Mouse (Mus musculus): ENCODE data around the gene H2-Ob. TPM values are rescaled to one million over a fixed set of nuclear protein-coding genes. Genes with fewer than 3 reads are reported as not detected.

Gene H2-Ob
- total and polyA plus RNA-seq, 3 experiments, result 13.7 to 31.9 (median 19.9) TPM

DNA sequence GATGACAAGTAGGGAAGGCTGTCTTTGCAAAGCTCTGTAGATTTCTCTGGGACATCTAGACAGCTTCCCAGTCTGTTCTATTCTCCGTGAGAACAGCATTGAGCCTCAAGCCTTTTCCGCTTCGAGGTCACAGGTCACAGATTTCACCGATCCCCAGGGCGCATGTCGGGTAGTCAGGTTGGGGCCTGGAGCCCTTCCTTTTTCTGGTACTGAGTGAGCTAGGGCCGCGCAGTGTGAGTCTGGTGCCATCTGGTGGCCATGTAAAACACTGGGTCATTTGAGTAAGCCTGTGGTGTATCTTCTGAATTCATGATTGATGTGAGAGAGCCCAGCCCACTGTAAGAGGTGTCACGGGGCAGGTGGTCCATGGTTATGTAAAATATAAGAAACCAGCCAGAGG, 3.8 kb upstream of the H2-Ob start:
- Histone ChIP-seq H3K4me2 (ENCODE audit: insufficient read depth, low read depth, poor library complexity, severe bottlenecking) (peak overlapping the region; percentile 65), H3K4me3 (replicated peaks in 1 of 3; ENCODE audit: low read depth in 2 of 3, low read length in 2 of 3, poor library complexity in 1 of 3) (peak overlapping the region in 1 of 3 experiments; percentile 36), H3K79me2 (replicated peaks; ENCODE audit: control insufficient read depth, extremely low read depth, insufficient read depth, poor library complexity, severe bottlenecking) (no peaks in the 10 kb centered on the region), H3K27me3 (replicated peaks) (no peaks in the 10 kb centered on the region), H3K9ac (ENCODE audit: insufficient read depth, low read depth) (peak overlapping the region; percentile 58), H3K36me3 (replicated peaks in 1 of 2; ENCODE audit: control insufficient read depth in 1 of 2, insufficient read depth in 1 of 2, low read length in 1 of 2) (no peaks in the 10 kb centered on the region), H3K4me1 (ENCODE audit: control insufficient read depth in 1 of 2, insufficient read depth in 2 of 2) (peaks cover 0 to 27% of the 10 kb centered on the region in 2 experiments; a peak in 2 of 4 replicates), H3K9me3 (replicated peaks; ENCODE audit: low read length) (no peaks in the 10 kb centered on the region), H3K27ac (ENCODE audit: insufficient read depth, low read depth) (no peak overlapping the region)
- DNase-seq (ENCODE audit: extremely low read depth), result peak; percentile 98
- TF ChIP-seq TBP (conservative IDR thresholded peaks at IDR 0.05; ENCODE audit: low read depth, low read length) (peak; percentile 60; the same call in 1 of the 2 replicates), IRF4 (IDR thresholded peaks at IDR 0.05; ENCODE audit: low read depth, low read length) (peak; percentile 67), ETS1 (conservative IDR thresholded peaks at IDR 0.05; ENCODE audit: low read depth, low read length) (peak; percentile 21; the same call in 1 of the 2 replicates), GABPA (IDR thresholded peaks at IDR 0.05; ENCODE audit: insufficient replicate concordance, low read depth, low read length) (no peak), ZC3H11A (IDR thresholded peaks at IDR 0.05; ENCODE audit: low read depth, low read length) (peak; percentile 85), BHLHE40 (IDR thresholded peaks at IDR 0.05; ENCODE audit: low read depth, low read length) (no peak), CHD1 (IDR thresholded peaks at IDR 0.05; ENCODE audit: low read depth, low read length) (no peak), ELF1 (IDR thresholded peaks at IDR 0.05; ENCODE audit: low read depth, low read length) (peak; percentile 75), TCF12 (IDR thresholded peaks at IDR 0.05; ENCODE audit: low read depth, low read length) (peak; percentile 63), POLR2AphosphoS2 (IDR thresholded peaks at IDR 0.05; ENCODE audit: low read depth, low read length) (no peak), RAD21 (IDR thresholded peaks at IDR 0.05; ENCODE audit: low read depth, low read length) (peak; percentile 98), EP300 (IDR thresholded peaks at IDR 0.05; ENCODE audit: low read length) (no peak), MAFK (IDR thresholded peaks at IDR 0.05; ENCODE audit: insufficient replicate concordance, low read length) (no peak; the same call in 1 of the 2 replicates), NRF1 (IDR thresholded peaks at IDR 0.05; ENCODE audit: low read depth, low read length) (peak; percentile 76), MYC (IDR thresholded peaks at IDR 0.05; ENCODE audit: low read depth, low read length) (peak; percentile 85), ZNF384 (IDR thresholded peaks at IDR 0.05; ENCODE audit: low read depth, low read length) (0 out of 2 replicates have a peak, but pooled peaks have one; percentile 14), MAZ (IDR thresholded peaks at IDR 0.05; ENCODE audit: low read depth, low read length) (peak; percentile 70; the same call in 1 of the 2 replicates), HCFC1 (IDR thresholded peaks at IDR 0.05; ENCODE audit: low read depth, low read length) (peak; percentile 60), CTCF (conservative IDR thresholded peaks at IDR 0.05 in 1 of 2, IDR thresholded peaks at IDR 0.05 in 1 of 2; ENCODE audit: low read depth in 2 of 2, low read length in 2 of 2) (peak; percentile 58 to 92), MAX (IDR thresholded peaks at IDR 0.05; ENCODE audit: low read length) (peak; percentile 82), KAT2A (IDR thresholded peaks at IDR 0.05; ENCODE audit: insufficient replicate concordance, low read length) (0 out of 2 replicates have a peak, but pooled peaks have one; percentile 50), UBTF (IDR thresholded peaks at IDR 0.05; ENCODE audit: low read depth, low read length) (no peak), CHD2 (IDR thresholded peaks at IDR 0.05; ENCODE audit: low read length) (no peak; the same call in 1 of the 2 replicates), MEF2A (IDR thresholded peaks at IDR 0.05; ENCODE audit: borderline replicate concordance, low read depth, low read length) (peak; percentile 74), ZKSCAN1 (IDR thresholded peaks at IDR 0.05; ENCODE audit: borderline replicate concordance, low read depth, low read length) (no peak), USF1 (IDR thresholded peaks at IDR 0.05; ENCODE audit: low read depth, low read length) (no peak), SMC3 (IDR thresholded peaks at IDR 0.05; ENCODE audit: low read depth, low read length) (peak; percentile 96), POLR2A (IDR thresholded peaks at IDR 0.05; ENCODE audit: low read depth, low read length) (peak; percentile 57), JUN (IDR thresholded peaks at IDR 0.05; ENCODE audit: insufficient read depth, low read depth, low read length) (no peak), ZMIZ1 (IDR thresholded peaks at IDR 0.05; ENCODE audit: low read depth, low read length) (no peak), MXI1 (IDR thresholded peaks at IDR 0.05; ENCODE audit: low read depth, low read length) (peak; percentile 66; the same call in 1 of the 2 replicates), SIN3A (IDR thresholded peaks at IDR 0.05; ENCODE audit: low read length) (peak; percentile 90), NELFE (IDR thresholded peaks at IDR 0.05; ENCODE audit: low read depth, low read length) (peak; percentile 70), RCOR1 (conservative IDR thresholded peaks at IDR 0.05; ENCODE audit: low read depth, low read length) (no peak; the same call in 1 of the 2 replicates)
- dilution Hi-C loops (cut with MboI; ENCODE audit: extremely low pct_ligation_motif_present, extremely low pct_unique_long_range_greater_than_20kb, low sequenced_read_pairs), result no loop called here
- in situ Hi-C loops (cut with MboI; ENCODE audit: low pct_ligation_motif_present, low pct_unique_long_range_greater_than_20kb, low sequenced_read_pairs), result no loop called here

All from CH12.LX (cell line).